Mouse (Mus musculus): ENCODE data around the gene Nat8f6. TPM values are rescaled to one million over a fixed set of nuclear protein-coding genes. Genes with fewer than 3 reads are reported as not detected.
"Not testable (repeated sequence)": the region's sequence is repeated elsewhere in the genome, so short reads cannot be mapped to it uniquely, and the experiment has no call there.

Gene Nat8f6
- polyA plus RNA-seq, 1 experiment from 2014 or later, result not detected

DNA sequence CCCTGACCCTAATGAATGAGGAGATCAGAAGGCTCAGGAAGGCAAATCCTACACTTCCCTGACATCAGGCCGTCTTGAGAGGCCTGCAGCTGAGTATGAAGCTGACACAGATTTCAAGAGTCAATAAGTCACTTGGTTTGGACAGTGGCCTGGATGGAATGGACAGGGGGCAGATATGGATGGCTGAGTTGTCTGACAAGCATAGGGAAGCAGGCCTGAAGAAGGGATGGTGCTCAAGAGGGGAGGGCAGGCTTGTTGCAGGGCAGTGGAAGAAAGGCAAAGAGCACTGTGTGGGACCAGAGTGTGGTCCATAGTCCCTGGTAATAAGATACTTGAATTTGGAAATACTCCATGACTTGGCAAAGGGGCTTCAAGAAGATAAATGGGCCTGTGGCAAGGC, 8.7 kb upstream of the Nat8f6 start:
- Histone ChIP-seq H3K9me3 (no peaks in the 10 kb centered on the region), H3K27me3 (ENCODE audit: insufficient read depth, poor library complexity, severe bottlenecking) (no peaks in the 10 kb centered on the region), H3K4me3 (no peak overlapping the region), H3K4me1 (replicated peaks) (no peaks in the 10 kb centered on the region), H3K27ac (no peak overlapping the region), H3K36me3 (no peaks in the 10 kb centered on the region)
- 74% methylated on average over 1 of the region's 1 CpGs for WGBS
- DNase-seq (ENCODE audit: low spot score), result no peak

GRCm38 (mm10) chr6:85825886-85826285, 5.1 kb upstream of the Nat8f6 start:
- no peak for DNase-seq (ENCODE audit: low spot score)
- WGBS, result 87% methylated on average over 2 of the region's 2 CpGs
- H3K9me3 ChIP-seq, result no peaks in the 10 kb centered on the region
- no peak overlapping the region for H3K27ac ChIP-seq
- H3K4me1 ChIP-seq (replicated peaks), result no peaks in the 10 kb centered on the region
- no peaks in the 10 kb centered on the region for H3K27me3 ChIP-seq (ENCODE audit: insufficient read depth, poor library complexity, severe bottlenecking)
- no peaks in the 10 kb centered on the region for H3K36me3 ChIP-seq
- H3K4me3 ChIP-seq, result no peak overlapping the region

DNA sequence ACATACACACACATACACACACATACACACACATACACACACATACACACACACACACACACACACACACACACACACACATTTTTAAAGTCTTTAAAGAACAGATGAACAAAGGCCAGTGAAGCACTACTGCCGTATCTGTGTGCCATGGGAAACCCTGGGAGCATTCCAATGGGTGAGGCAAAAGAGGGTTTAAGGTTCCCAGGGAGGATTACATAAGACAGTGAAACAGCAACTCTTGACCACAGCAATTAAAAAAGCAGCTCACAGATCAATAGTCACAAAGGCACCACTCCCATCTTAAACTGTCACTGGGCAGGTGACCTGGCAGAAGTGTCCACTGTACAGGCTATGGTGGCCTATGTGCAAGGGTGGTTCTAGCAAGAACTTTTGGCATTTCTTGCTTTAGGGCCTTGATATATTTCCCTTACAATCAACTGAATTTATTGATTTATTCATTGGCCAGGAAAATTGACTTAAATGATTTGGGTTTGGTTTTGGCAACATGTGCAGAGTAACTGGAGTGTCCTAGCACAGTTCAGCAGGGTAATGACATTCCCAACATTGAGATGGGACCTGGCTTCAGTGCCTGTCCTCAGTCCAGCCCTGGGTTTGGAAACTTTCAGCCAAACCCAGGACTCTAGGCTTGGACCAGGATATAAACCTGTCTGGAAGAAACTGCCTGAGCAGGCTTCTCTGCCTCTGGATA, 2.8 kb upstream of the Nat8f6 start:
- Histone ChIP-seq H3K4me1 (replicated peaks) (no peaks in the 10 kb centered on the region), H3K4me3 (no peak overlapping the region), H3K27ac (no peak overlapping the region), H3K36me3 (no peaks in the 10 kb centered on the region), H3K9me3 (no peaks in the 10 kb centered on the region), H3K27me3 (ENCODE audit: insufficient read depth, poor library complexity, severe bottlenecking) (no peaks in the 10 kb centered on the region)
- no peak for DNase-seq (ENCODE audit: low spot score)
- WGBS, result 95% methylated on average over 1 of the region's 1 CpGs

DNA sequence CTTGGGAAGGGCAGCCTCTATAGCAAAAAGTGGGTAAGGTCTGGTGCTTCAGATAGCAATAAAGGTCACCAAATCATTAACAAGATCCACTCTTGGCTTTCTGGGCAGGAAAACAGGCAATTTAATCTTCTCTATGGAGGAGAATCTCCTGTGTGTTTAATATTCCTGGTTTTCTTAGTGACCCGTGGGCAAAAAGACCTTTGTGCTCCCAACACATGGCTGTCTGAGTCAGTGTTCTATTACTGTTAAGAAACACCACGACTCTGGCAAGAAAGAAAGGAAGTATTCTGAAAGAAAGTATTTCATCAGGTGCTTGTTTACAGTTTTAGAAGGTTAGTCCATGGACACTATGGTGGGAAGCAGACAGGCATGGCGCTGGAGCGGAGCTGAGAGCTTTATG, 1.5 kb upstream of the Nat8f6 start:
- no peak for DNase-seq (ENCODE audit: low spot score)
- Histone ChIP-seq H3K36me3 (no peaks in the 10 kb centered on the region), H3K27ac (no peak overlapping the region), H3K27me3 (ENCODE audit: insufficient read depth, poor library complexity, severe bottlenecking) (no peaks in the 10 kb centered on the region), H3K4me3 (no peak overlapping the region), H3K4me1 (replicated peaks) (no peaks in the 10 kb centered on the region), H3K9me3 (no peaks in the 10 kb centered on the region)
- WGBS, result 83% methylated on average over 4 of the region's 4 CpGs

GRCm38 (mm10) chr6:85818338-85818737, 2.4 kb downstream of the Nat8f6 start:
- DNase-seq (ENCODE audit: low spot score), result no peak
- Histone ChIP-seq H3K4me3 (no peak overlapping the region), H3K36me3 (no peaks in the 10 kb centered on the region), H3K4me1 (replicated peaks) (no peaks in the 10 kb centered on the region), H3K27me3 (ENCODE audit: insufficient read depth, poor library complexity, severe bottlenecking) (no peaks in the 10 kb centered on the region), H3K9me3 (no peaks in the 10 kb centered on the region), H3K27ac (no peak overlapping the region)
- WGBS, result 29% methylated on average over 1 of the region's 1 CpGs

GRCm38 (mm10) chr6:85813339-85813738, 7.4 kb downstream of the Nat8f6 start:
- Histone ChIP-seq H3K27me3 (ENCODE audit: insufficient read depth, poor library complexity, severe bottlenecking) (no peaks in the 10 kb centered on the region), H3K27ac (no peak overlapping the region), H3K9me3 (no peaks in the 10 kb centered on the region), H3K4me3 (no peak overlapping the region), H3K4me1 (replicated peaks) (no peaks in the 10 kb centered on the region), H3K36me3 (no peaks in the 10 kb centered on the region)
- no peak for DNase-seq (ENCODE audit: low spot score)
- 91% methylated on average over 2 of the region's 2 CpGs for WGBS

GRCm38 (mm10) chr6:85810942-85811537, 9.7 kb downstream of the Nat8f6 start:
- not testable (repeated sequence) for H3K36me3 ChIP-seq; H3K27me3 ChIP-seq (ENCODE audit: insufficient read depth, poor library complexity, severe bottlenecking); H3K4me1 ChIP-seq (replicated peaks); H3K4me3 ChIP-seq; H3K9me3 ChIP-seq; DNase-seq (ENCODE audit: low spot score); H3K27ac ChIP-seq
- 73% methylated on average over 3 of the region's 3 CpGs for WGBS

GRCm38 (mm10) chr6:85810514-85810913, 10.2 kb downstream of the Nat8f6 start:
- not testable (repeated sequence) for H3K27ac ChIP-seq; H3K4me1 ChIP-seq (replicated peaks); H3K36me3 ChIP-seq; DNase-seq (ENCODE audit: low spot score); H3K9me3 ChIP-seq; H3K4me3 ChIP-seq; H3K27me3 ChIP-seq (ENCODE audit: insufficient read depth, poor library complexity, severe bottlenecking)
- 85% methylated on average over 3 of the region's 3 CpGs for WGBS

DNA sequence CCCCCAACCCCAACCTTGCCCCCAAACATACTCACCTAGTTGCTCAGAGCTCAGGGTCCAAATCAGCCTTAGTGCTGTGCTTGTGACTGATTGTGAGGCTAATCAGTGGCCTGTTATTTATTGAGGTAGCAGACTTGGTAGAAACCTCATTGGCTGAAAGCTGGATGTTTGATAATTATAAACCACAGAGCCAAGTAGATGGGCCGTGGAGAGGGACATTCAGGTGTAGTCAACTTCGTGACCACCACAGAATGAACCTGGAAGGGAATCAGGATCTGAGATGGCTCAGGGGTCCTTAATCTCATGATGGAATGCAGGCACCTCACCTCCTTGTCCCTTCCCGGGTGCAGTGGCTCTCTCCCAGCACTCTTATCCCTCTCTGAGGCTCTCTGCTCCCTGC, 11.0 kb downstream of the Nat8f6 start:
- not testable (repeated sequence) for H3K36me3 ChIP-seq; H3K9me3 ChIP-seq; H3K27ac ChIP-seq; H3K27me3 ChIP-seq (ENCODE audit: insufficient read depth, poor library complexity, severe bottlenecking); H3K4me1 ChIP-seq (replicated peaks); DNase-seq (ENCODE audit: low spot score); H3K4me3 ChIP-seq
- WGBS, result 78% methylated on average over 3 of the region's 3 CpGs

DNA sequence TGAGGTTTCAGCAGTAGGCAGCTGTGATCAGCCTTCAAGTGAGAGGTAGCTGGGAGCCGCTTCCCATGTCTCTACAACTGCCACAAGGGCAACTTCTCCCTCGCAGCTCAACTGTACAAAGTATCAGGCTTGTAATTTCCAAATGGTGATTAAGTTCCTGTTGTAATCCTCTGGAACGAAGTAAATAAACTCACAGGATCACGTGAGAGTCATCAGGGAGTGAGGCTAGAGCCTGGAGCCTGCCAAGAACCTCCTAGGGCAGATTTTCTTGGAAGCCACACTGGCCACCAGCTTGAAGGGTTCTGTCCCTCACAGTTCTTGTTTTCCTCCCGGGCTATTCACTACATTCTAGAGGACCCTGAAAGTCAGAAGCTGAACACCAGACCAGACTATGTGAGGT, 17.6 kb downstream of the Nat8f6 start:
- not testable (repeated sequence) for H3K27ac ChIP-seq; H3K9me3 ChIP-seq; H3K36me3 ChIP-seq; H3K27me3 ChIP-seq (ENCODE audit: insufficient read depth, poor library complexity, severe bottlenecking); DNase-seq (ENCODE audit: low spot score); H3K4me1 ChIP-seq (replicated peaks); H3K4me3 ChIP-seq
- 80% methylated on average over 5 of the region's 5 CpGs for WGBS

DNA sequence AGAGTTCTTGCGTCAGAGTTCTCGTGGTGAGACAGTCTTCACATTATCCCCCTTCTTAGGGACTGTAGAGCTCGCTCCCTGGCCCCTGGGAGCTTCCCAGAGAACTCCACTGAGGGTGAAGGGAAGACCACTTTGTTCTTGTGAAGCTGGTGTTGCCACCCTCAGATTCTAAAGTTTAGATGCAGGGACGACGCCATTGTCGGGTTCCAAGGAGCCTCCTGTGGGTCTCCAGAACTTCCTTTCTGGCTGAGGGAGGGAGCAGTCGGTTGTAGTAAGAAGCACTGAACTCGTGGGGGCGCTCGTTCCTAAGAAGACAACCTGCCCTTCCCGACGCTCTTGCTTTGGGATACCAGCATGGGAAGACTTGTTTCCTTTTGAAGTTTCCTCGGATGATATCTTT, 55.2 kb downstream of the Nat8f6 start, which contains the start of gene Nat8f3:
TSS of gene Nat8f3 (minus strand) at position 223 of the 400 bp plus-strand sequence.
- H3K36me3 ChIP-seq; H3K4me1 ChIP-seq (replicated peaks); DNase-seq (ENCODE audit: low spot score); H3K4me3 ChIP-seq; H3K9me3 ChIP-seq; H3K27ac ChIP-seq; H3K27me3 ChIP-seq (ENCODE audit: insufficient read depth, poor library complexity, severe bottlenecking): not testable (repeated sequence)
- WGBS, result 72% methylated on average over 13 of the region's 13 CpGs

GRCm38 (mm10) chr6:85763127-85764070, 57.4 kb downstream of the Nat8f6 start:
- not testable (repeated sequence) for H3K4me1 ChIP-seq (replicated peaks); H3K9me3 ChIP-seq; H3K4me3 ChIP-seq; H3K27me3 ChIP-seq (ENCODE audit: insufficient read depth, poor library complexity, severe bottlenecking); DNase-seq (ENCODE audit: low spot score); H3K27ac ChIP-seq; H3K36me3 ChIP-seq
- 85% methylated on average over 6 of the region's 6 CpGs for WGBS

- H3K27ac ChIP-seq; DNase-seq (ENCODE audit: low spot score); H3K4me1 ChIP-seq (replicated peaks); H3K4me3 ChIP-seq; H3K27me3 ChIP-seq (ENCODE audit: insufficient read depth, poor library complexity, severe bottlenecking); H3K9me3 ChIP-seq; H3K36me3 ChIP-seq: not testable (repeated sequence)
- WGBS, result 83% methylated on average over 2 of the region's 2 CpGs
Observed at GRCm38 (mm10) chr6:85762678-85763077, 58.1 kb downstream of the Nat8f6 start.
